Comparison of ENCODE assay signal across 8 mouse cellular contexts in the genomic region with DNA sequence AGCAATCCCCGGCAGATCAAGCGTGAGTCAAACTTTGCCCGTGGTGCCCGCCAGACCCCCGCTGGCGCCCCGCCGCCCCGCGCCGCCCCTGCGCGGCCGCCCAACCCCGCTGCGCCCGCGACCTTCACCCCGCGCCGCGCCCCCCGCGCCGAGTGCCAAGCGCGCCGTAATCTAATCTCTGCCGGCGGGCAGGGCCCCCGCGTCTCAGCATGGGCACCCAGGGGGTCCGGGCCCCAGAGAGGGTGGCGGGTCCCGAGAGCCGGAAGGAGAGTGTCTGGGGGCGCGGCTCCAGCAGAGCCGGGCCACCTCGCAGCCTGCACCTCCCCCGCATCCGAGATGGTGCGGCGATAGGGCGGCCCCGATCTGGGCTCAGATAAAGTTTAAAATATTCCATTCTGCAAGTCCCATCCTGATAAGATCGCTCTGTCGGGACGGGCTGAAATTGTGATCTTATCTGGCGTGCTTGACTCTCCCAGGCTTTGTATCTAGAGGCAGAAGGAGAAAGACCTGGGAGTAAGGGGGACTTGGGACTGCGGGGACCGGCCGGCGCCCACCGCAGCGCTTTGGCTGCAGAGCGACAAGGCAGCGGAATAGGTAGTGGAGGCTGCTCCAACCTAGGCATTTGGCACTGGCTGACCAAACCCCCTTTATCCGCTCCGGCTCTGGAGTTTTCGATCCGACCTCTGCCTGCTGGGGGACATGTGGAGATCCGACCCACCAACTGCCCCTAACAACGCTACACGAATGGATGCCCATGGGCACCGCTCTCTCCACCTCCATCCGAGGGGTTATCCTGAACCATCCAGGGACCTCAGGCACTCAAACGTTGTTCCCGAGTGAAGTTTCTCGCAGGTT. TPM values are rescaled to one million over a fixed set of nuclear protein-coding genes. Genes with fewer than 3 reads are reported as not detected.
DNase-seq lines count a peak whose midpoint lies in the region; ATAC-seq lines count a peak whose summit lies in the region.

No protein-coding gene starts in this region.

- H3K9me3 ChIP-seq in heart, embryonic 13.5 days, result no peaks in the 10 kb centered on the region
- no peaks in the 10 kb centered on the region for H3K9me3 ChIP-seq in midbrain, embryonic 10.5 days (replicated peaks)

- under 1% methylated on average over 55 of the region's 70 CpGs for WGBS in heart, embryonic 13.5 days
- WGBS in midbrain, embryonic 10.5 days, result under 1% methylated on average over 67 of the region's 70 CpGs

- H3K4me2 ChIP-seq in heart, embryonic 13.5 days, result peak overlapping the region; percentile 90

- no peak for ATAC-seq in heart, embryonic 13.5 days (ENCODE audit: extremely low read depth, insufficient number of reproducible peaks, low FRiP score, low TSS enrichment)
- ATAC-seq in frontal cortex, adult (ENCODE audit: low TSS enrichment), result no peak

- peaks cover 59% of the 10 kb centered on the region for H3K4me1 ChIP-seq in heart, embryonic 13.5 days
- H3K4me1 ChIP-seq in midbrain, embryonic 10.5 days, result peaks cover 64% of the 10 kb centered on the region

- peak; percentile 59 for DNase-seq in ovary, postnatal 36 days (ENCODE audit: low spot score)
- no peak for DNase-seq in ovary, postnatal 14 days (ENCODE audit: low spot score)
- DNase-seq in cerebellum, adult 9-10 months, result peak; percentile 61
- peak; percentile 55 for DNase-seq in kidney, postnatal 14 days
- DNase-seq in midbrain, embryonic 10.5 days (ENCODE audit: low spot score), result peak; percentile 48
- DNase-seq in thymus, adult 18-20 months, result peak; percentile 53 to 54

- peak overlapping the region; percentile 88 for H3K27ac ChIP-seq in heart, embryonic 13.5 days (replicated peaks)
- H3K27ac ChIP-seq in midbrain, embryonic 10.5 days (replicated peaks), result peak overlapping the region; percentile 83

- no peaks in the 10 kb centered on the region for H3K27me3 ChIP-seq in heart, embryonic 13.5 days (replicated peaks)
- H3K27me3 ChIP-seq in midbrain, embryonic 10.5 days (ENCODE audit: low read depth, poor library complexity, severe bottlenecking), result peaks cover 66% of the 10 kb centered on the region

- peaks cover 5% of the 10 kb centered on the region for H3K36me3 ChIP-seq in heart, embryonic 13.5 days
- H3K36me3 ChIP-seq in midbrain, embryonic 10.5 days, result no peaks in the 10 kb centered on the region

- peak overlapping the region; percentile 98 for H3K9ac ChIP-seq in heart, embryonic 13.5 days

- H3K4me3 ChIP-seq in heart, embryonic 13.5 days, result peak overlapping the region; percentile 97
- H3K4me3 ChIP-seq in midbrain, embryonic 10.5 days, result peak overlapping the region; percentile 71

RNA-seq across cellular contexts. Expression of gene Zfpm1, which starts 0.8 kb away (rescaled TPM):
- 3.8 TPM in 2 replicates for polyA plus RNA-seq in heart, embryonic 13.5 days (2015; fragmentation: Nextera tagmentation; extraction: Ambion mirVana)
- polyA plus RNA-seq in midbrain, embryonic 10.5 days (2016; fragmentation: Nextera tagmentation; extraction: Ambion mirVana), result 1.3 and 1.5 TPM in 2 replicates
